Mouse (Mus musculus) retina, postnatal 7 days (tissue): ENCODE data around the gene Clec3b.
A peak's percentile ranks its signal among the peaks of the same experiment; 100 is the strongest.

ENCODE experiments used
- DNase-seq: peaks from one replicate; pipeline ENCODE4 v3.0.0-alpha.2; 2012; ENCODE audit warnings: low read depth, low spot score

The Clec3b gene

GRCm38 (mm10) chr9:123153121-123153520 lies 2.4 kb downstream of the Clec3b start:
- no peak for DNase-seq

DNA sequence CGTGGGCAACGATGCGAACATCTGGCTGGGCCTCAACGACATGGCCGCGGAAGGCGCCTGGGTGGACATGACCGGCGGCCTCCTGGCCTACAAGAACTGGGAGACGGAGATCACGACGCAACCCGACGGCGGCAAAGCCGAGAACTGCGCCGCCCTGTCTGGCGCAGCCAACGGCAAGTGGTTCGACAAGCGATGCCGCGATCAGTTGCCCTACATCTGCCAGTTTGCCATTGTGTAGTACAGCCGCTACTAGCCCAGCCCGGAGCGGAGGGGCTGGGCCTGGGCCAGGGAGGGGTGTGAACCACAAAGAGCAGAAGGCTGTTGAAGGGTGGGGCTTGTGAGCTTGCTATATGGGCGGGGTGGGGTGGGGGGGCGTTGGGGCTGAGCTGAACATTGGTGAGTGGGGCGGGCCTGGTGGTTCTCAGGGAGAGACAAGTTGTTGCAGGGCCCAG lies 6.2 kb downstream of the Clec3b start:
- DNase-seq = no peak

DNA sequence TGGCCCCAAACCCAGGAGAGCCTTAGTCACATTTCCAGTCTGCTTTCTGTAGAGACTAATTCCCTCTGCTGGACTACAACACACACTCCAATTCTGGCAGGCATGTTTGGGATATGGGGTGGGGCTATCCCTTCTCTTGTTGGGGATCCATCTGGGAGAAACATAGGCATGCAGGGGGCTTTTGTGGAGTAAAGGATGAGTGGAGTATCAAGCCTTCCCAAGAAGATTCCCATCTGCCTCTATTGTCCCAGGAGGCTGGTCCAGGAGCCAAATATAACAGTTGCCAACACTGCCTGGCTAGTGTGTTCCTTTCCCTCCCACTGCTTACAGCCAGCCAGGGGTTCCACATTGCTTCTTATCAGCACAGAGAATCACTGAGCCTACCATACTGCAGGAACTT lies 7.0 kb downstream of the Clec3b start:
- no peak for DNase-seq

DNA sequence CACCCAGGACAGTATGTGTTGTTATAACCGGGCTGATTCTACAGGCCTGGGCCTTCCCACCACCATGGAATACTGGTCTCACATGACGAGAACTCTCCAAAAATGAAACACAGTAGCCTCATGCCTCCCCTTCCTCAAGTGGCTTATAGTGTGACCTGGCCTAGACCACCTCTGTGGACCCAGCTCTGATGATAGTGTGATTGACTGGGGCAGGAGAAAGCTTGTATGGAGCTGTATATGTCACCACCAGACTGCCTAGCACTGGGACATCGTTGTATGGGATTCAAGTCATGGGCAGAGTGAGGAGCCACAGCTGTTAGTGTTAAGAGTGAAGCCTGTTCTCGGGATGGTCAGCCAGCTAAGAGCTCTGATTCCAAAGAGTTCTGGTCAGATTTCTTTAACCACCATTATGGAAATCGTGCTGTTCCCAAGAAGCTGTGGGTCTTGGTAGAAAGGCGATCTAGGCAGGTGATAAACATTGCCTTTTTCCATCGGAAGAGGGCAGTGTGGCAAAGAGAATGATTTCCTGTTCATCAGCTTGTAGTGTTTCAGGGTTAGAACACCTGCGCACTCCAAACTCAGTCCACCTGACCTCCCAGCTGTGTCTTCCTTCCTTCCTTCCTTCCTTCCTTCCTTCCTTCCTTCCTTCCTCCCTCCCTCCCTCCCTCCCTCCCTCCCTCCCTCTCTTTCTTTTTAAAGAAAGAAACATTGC lies 7.5 kb downstream of the Clec3b start:
- peak; percentile 24 for DNase-seq

DNA sequence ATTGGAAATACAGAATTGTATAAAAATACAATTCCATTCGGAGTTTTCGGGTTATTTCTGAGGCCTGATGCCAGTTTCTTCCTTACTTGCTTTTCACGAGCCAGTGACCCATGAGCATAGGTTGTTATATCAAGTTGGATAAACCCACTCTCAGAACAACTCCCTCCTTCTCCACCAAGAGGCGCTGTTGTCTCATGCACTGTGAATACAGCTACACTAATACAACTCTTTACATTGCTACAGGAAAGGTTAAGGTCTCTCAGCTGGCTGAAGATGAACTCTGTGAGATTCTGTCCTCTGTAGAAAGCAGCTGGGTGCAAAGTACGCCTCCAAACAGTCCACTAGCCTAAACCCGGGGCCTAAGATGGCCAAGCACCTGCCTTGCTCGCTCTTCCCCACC lies 8.6 kb downstream of the Clec3b start:
- DNase-seq = peak; percentile 41

GRCm38 (mm10) chr9:123161792-123162191 lies 11.0 kb downstream of the Clec3b start:
- no peak for DNase-seq

DNA sequence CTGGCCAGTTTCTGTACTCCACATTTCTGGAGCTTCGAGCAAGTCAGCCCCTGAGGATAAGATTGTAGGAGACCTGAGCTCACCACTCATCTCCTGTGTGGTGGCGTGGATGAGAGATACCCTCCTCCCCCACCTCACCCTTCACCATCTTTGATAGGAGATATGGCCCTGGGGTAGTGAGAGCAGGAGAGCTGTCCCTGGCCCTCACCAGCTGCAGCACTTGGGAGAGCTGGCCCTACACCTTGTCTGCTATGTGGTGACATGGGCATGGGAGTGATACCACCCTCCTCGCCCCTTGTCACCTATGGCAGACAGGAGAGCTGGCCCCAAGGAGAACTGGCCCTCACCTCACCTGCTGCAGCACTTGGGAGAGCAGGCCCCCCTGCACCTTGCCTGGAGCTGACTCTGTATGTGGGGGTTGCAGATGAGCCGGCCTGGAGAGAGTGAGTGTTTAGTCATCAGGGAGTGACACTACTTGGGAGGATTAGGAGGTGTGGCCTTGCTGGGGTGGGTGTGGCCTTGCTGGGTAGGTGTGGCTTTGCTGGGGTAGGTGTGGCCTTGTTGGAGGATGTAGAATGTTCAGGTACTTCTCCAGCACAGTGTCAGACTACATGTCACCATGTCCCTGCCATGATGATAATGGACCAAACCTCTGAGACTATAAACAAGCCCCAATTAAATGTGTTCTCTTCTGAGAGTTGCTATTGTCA lies 12.4 kb downstream of the Clec3b start:
- DNase-seq = no peak

- DNase-seq = no peak
These were observed 15.2 kb downstream of the Clec3b start for GRCm38 (mm10) chr9:123165781-123166443.

DNA sequence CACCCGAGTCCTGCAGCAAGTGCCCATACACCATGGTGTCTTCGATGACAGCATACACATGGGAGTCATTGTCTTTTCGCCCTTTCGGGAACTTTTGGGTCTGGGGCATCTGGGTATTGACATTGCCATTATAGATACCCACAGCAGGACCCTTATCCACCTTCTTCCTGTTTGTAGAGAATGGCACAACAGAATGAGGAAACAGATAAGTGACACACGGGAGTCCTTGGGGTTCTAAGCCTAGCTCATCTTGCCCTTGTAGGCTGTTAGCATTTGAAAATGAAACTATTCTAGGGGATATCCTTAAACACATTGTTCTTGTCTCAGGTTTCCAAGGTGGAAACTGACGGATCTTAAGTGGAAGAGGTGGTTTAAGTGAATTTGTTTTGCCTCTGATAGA lies 23.0 kb downstream of the Clec3b start:
- no peak for DNase-seq

DNA sequence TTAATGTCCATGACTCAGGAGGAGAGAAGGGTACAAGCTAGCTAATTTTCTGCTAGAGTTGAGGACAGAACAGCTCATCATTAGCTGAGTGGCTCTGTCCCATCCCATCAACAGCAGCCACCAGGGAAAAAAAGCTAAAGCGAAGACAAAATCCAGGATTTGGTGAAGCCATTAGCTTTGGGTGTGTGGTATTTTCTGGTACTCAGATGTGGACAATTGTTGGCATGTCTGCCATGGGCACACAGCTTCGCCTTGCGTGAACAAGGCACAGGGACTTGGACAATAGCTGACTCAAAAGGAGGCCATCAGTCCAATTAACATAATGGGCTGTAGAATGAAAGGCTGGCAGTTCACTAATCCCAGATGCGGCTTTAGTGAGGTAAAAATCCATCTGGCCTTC lies 23.6 kb downstream of the Clec3b start:
- DNase-seq = peak; percentile 6

- no peak for DNase-seq
These were observed 26.8 kb downstream of the Clec3b start for GRCm38 (mm10) chr9:123177380-123178048.

GRCm38 (mm10) chr9:123180003-123180402 lies 29.3 kb downstream of the Clec3b start:
- no peak for DNase-seq

DNA sequence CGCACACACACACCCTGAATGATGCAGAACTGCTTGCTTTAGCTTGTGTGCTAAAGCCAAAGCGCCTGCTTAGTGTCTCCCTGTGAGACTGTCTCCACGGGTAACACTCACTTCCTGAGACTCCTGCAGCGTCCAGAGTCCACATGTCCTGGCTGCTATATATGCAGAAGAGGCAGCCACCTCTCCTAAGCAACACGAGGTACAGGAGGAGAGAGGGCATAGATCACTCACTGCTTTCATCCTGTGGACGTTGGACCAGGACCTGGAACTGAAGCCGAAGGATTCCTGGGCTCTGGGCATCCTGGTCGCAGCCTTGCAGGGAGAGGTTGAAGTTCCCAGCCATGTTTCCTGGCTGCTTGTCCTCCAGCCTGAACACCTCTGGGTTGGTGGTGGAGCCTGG lies 32.5 kb downstream of the Clec3b start:
- no peak for DNase-seq

GRCm38 (mm10) chr9:123185546-123185945 lies 34.8 kb downstream of the Clec3b start:
- no peak for DNase-seq

- no peak for DNase-seq
These were observed 35.4 kb downstream of the Clec3b start for GRCm38 (mm10) chr9:123186151-123186550.

GRCm38 (mm10) chr9:123187589-123187988 lies 36.8 kb downstream of the Clec3b start:
- DNase-seq = no peak

GRCm38 (mm10) chr9:123188271-123188670 lies 37.5 kb downstream of the Clec3b start:
- DNase-seq = no peak

DNA sequence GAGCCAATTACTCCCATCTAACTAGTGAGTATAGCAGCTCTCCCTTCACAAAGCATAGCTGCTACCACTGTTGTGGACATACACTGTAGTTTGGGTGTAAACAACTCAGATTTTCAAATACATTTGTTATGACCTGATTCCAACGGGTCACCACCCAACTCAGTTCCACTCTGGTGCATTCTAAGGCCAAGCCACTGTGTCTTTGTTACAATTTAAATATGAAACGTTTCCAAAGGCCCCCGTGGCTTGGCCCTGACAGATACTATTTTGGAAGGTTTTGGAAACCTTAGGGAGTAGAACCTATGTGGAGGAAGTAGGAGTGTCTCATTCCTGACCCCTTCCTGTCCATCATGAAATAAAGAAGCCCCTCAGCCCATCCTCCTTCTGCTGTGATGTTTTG lies 49.4 kb downstream of the Clec3b start:
- no peak for DNase-seq

DNA sequence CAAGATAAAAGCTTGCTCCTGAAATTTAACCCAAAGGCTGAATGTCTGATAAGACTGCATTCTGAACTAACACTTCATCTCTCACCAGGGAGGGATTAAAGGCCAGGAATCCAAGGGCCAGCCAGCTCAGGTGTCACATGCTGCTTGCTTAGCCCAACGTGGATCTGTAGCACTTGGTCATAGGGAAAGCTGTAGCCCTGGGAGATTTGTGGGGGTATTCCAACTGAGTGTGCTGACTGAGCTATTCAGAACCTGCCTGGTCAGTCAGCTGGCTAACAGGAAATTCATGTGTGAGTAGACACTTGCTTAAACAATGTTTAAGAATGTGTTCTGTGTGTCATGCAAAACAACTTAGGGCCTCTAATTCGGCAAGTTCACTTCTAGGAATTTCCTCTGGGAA lies 55.8 kb downstream of the Clec3b start:
- DNase-seq = no peak

DNA sequence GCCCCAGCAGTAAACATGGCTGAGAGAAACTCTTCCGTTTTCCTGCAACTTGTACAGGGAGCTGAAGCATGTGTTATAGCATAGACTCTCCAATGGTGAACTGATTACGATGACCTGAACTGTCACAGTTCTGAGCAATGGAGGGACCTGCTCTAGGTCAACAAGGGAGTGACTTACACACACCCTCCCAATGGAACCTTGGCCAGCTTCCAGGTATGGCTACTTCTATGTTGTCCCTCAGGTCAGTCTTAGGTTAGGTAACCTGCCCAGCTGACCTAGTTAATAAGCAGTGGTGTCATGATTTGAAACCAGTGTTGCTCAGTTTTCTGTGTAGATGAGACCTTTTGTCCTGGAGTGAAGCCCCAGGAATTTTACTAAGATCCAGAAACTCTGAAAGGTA lies 56.2 kb downstream of the Clec3b start:
- DNase-seq = no peak
